Mouse (Mus musculus): ENCODE measurements around the gene Abhd14b. TPM values are rescaled to one million over a fixed set of nuclear protein-coding genes. Genes with fewer than 3 reads are reported as not detected.
"Not testable (repeated sequence)": the region's sequence is repeated elsewhere in the genome, so short reads cannot be mapped to it uniquely, and the experiment has no call there.

The Abhd14b gene
- total RNA-seq, 2 experiments from 2014 or later: 9.9 to 12.6 TPM

DNA sequence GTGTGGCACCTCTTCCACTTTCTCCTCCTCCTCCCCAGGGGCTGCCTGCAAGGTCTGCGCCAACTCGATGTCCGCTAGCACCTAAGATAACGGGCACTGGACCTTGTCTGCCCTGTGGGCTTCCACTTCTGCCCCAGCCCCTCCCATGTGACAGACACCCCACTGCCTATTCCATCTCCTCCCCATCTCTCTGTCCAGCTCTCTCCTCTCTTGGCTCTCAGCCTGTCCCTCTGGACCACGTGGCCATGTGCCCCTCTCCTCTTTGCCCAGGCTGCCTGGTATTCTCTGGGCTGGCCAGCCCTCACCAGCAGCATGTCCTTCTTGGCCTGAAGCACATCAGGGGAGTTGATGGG lies 26.5 kb downstream of the Abhd14b start:
- DNase-seq (ENCODE audit: extremely low spot score in 1 of 2, low spot score in 1 of 2): peak in 1 of 2 experiments; percentile 1

DNA sequence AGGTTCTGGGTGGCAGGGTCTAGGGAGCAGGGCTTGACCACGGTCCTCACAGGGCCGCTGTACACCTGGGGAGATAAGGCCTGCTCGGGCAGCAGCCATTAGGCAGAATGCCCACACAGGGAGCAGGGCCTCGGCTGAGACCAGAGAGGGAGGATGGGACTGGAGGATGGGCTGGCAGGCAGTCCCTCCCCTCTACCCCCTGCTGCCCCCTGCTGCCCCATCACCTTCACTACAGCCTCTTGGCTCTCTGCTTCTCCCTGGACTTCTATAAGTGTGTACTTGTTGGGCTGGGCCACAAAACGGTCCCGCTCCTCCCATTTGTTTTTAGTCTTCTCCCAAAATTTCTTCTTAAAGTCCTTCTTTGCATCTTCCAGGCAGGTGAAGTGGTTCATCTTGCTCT lies 27.2 kb downstream of the Abhd14b start:
- peak in 1 of 2 experiments; percentile 60 for DNase-seq (ENCODE audit: extremely low spot score in 1 of 2, low spot score in 1 of 2)

DNA sequence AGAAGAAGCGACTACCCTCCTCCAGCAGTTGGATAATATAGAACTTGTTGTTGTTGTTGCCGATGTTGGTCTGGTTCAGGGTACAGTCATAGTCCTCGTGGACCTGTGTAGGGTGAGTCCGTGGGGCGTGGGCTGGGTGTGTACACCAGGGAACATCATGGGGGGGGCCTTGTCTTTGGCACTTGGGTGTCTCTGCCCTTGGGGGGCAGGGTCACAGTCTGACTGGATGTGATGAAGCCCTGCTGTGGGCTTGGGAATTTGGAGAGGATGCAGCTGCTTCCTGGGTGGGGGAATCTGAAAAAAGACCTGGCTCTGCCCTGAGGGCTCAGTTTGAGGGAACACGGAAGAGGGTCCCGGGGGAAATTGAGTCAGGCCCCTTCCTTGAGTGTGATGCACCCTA lies 27.8 kb downstream of the Abhd14b start:
- peak in 1 of 2 experiments; percentile 1 for DNase-seq (ENCODE audit: extremely low spot score in 1 of 2, low spot score in 1 of 2)

DNA sequence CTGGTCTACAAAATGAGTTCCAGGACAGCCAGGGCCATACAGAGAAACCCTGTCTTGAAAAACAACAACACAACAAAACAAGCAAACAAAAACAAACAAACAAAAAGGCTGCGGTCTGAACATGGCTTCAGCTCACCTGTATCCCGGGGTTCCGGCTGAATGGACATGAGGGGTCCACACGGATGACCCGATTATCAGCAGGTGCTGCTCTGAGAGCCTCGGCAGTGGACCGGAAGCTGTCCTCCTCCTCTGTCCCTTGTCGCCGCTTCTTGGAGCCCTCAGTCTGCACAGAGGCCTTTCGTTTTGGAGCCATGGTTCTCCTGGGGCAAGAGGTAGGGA lies 28.4 kb downstream of the Abhd14b start, which contains the start of gene Rrp9:
Rrp9 (plus strand) TSS at position 301 of the 339 bp plus-strand sequence.
- peak in 1 of 2 experiments; percentile 3 for DNase-seq (ENCODE audit: extremely low spot score in 1 of 2, low spot score in 1 of 2)

DNA sequence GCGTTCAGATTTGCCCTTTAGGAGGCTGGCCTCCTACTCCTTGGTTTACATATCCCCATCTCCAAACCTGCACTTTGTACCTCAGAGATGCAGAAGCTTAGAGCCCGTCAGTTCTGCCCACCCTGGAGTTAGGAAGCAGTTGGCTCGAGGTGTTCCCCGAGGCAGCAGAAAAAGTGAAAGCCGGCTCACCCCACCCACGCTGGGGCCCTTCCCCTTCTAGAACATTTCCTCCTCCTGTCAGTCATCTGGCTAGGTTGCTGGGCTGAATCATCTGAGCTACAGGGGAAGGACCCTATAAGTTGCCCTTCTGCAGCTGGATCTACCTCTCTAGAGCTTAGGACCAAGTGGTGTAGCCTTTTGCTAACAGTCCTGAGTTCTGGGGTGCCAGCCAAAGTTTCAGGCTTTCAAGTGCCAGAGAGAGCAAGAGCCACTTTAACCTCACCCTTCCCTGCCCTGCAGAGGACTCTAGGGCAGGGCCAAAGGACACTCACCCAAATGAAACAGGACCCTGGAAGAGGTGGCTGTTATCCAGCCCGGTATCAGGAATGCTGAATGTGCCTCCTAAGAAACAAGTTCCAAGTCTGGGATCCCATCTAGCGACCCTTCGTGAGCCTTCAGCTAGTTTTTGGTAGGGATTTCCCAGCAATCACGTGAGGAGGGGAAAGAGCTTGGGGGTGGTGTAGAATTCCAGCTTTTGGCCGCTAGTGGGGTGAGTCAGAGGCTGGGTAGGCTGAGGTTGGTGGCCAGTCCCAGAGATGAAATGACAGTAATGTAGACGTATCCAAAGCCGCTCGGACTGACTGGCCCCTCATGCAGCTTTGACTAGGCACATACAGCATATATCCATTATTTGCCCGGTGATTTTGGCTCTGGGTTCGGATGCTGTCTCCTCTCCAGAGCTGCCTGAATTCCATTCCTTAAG lies 29.0 kb downstream of the Abhd14b start:
- no peak for DNase-seq (ENCODE audit: extremely low spot score in 1 of 2, low spot score in 1 of 2)

DNA sequence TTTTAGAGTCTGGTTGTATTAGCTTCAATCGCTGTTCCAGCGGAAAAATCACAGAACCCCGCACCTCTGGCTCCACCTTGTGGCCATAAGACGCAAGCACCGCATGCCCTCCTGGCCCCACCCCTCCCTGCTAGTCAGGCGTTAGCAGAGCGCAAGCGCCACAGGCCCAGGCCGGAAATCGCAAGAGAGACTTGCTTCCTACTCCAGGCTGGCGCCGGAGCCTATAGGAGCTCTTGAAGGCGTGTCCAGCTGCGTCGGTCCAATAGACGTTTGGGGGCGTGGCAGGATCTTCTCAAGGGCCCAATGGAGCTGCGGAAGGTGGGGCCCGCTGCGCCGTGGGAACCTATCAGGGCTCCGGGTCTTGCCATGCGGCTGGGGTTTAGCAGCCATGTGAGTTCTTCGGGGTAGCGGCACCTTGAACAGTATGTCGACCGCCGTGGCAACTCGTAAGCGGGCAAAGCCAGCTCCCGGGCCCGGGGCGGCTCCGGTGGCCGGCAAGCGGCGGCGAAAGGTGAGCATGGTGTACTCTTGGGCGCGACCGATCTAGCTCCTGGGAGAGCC lies 29.7 kb downstream of the Abhd14b start, which contains the start of gene Parp3:
Parp3 (minus strand) TSS at position 26 of the 561 bp plus-strand sequence.
- peak; percentile 95 to 98 for DNase-seq (ENCODE audit: extremely low spot score in 1 of 2, low spot score in 1 of 2)

DNA sequence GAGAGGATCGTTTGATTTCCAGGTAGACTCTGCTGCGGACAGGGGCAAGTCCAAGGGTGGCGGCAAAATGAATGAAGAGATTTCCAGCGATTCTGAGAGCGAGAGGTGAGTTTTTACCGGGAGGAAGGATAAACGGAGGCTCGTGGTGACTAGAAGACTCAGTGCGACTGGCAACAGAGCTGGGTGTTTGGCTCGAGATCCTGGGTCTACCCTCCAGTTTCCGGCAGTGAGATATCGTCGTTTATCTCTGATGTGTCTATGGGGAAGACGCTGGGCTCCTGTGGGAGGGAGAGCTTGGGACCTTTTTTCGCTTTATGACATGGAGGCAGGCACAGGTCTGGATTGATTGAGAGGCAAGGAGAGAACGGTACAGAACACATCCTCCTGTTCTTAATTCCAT lies 30.4 kb downstream of the Abhd14b start:
- DNase-seq (ENCODE audit: extremely low spot score in 1 of 2, low spot score in 1 of 2): no peak

DNA sequence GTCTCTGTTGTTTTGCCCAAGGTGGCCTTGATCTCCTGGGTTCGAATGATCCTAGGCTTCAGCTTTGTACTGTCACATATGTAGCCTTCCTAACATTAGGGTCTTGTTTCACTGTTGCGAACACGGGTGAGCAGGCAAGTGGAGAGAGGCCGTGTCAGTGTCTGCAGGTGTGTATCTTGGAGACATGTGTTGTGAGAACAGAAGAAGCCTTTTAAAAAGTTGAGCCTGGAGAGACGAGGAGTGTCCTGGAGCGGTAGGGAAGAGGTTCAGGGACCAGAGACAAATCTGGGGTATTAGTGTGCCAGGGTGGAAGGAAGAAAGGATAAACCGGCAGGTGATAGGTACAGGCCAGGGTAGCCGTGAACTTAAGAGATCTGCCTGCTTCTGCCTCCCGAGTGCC lies 30.8 kb downstream of the Abhd14b start:
- no peak for DNase-seq (ENCODE audit: extremely low spot score in 1 of 2, low spot score in 1 of 2)

DNA sequence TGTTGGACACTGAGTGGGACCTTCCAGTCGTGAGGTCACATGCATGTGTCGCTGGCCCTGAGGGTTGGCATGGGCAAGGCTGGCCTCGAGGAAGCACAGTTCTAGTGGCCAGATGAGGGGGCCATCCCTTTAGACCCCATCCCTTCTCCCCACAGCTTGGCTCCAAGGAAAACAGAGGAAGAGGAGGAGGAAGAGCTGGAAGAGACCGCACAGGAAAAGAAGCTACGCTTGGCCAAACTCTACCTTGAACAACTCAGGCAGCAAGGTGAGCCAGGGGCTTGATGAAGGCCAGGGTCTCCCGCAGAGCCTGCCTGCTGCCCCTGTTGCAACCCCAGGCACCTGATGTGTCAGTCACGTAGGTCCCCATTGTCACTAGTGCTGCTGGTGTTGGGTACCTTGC lies 33.3 kb downstream of the Abhd14b start:
- no peak for DNase-seq (ENCODE audit: extremely low spot score in 1 of 2, low spot score in 1 of 2)

DNA sequence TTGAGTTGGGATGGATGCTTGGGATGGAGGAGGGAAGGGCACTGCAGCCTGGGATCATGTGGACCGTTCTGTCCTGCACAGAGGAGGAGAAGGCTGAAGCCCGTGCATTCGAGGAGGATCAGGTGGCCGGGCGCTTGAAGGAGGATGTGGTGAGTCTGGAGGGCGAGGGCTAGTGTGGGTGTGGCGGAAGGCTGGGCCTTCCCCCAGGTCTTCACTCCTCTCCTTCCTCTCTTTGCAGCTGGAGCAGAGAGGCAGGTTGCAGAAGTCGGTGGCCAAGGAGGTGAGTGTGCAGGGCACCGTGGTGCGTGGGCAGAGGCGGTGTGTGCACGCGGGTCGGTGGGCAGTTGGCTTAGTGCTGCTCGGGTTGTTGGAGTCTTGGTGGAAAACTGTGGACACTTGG lies 33.8 kb downstream of the Abhd14b start:
- DNase-seq (ENCODE audit: extremely low spot score in 1 of 2, low spot score in 1 of 2): no peak

DNA sequence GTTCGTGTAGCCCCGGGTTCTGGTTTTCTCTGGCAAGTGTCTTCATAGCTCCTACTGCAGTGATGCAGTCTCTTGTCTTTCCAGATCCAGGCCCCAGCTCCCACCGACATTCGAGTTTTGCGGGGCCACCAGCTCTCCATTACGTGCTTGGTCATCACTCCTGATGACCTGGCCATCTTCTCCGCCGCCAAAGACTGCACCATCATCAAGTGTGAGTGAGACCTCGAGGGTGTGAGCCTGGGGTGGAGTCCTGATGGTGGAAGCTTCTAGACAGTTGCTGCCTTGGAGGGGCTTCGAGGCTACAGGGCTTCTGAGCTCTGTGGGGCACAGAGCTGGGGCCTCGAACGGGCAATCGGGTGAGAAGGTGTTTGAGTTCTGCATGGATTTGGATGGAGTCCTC lies 34.4 kb downstream of the Abhd14b start:
- DNase-seq (ENCODE audit: extremely low spot score in 1 of 2, low spot score in 1 of 2): no peak

DNA sequence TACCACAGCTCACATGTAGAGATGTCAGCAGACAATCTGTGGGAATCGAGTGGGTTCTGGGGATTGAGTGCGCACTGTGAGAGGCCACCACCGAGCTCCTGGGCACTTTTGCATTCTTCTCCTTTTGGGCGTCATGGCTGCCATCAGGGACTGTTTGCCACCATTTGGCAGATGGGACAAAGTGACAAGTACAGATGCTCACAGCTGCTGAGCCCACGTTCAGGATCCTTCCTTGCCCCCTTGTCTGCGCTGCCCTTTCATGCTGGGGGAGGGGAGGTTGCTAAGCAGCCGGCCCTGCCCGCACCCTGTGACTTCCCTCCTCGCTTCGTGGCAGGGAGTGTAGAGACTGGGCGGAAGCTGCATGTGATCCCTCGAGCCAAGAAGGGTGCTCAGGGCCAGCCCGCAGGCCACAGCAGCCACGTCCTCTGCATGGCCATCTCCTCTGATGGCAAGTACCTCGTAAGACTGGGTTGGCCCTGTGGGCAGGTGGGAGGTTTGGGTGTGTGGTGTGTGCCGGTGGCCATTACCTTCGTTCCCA lies 35.4 kb downstream of the Abhd14b start:
- no peak for DNase-seq (ENCODE audit: extremely low spot score in 1 of 2, low spot score in 1 of 2)

DNA sequence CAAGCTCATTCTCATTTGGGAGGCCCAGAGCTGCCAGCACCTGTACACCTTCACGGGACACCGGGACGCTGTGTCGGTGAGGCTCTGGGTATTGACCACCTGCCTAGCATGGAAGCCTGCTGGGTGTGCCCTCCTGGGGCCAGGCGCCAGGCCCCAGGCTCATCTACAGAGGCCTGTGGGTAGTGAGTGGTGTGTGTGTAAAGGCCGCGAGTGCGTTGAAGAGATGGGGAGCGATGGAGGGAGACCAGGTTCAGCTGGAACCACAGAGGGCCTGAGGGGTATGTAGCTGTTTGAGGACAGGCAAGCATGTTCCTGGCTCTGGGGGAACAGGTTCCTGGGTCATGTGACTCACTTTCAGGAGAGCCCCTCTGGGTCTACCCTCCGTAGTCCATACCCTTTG lies 35.9 kb downstream of the Abhd14b start:
- no peak for DNase-seq (ENCODE audit: extremely low spot score in 1 of 2, low spot score in 1 of 2)

DNA sequence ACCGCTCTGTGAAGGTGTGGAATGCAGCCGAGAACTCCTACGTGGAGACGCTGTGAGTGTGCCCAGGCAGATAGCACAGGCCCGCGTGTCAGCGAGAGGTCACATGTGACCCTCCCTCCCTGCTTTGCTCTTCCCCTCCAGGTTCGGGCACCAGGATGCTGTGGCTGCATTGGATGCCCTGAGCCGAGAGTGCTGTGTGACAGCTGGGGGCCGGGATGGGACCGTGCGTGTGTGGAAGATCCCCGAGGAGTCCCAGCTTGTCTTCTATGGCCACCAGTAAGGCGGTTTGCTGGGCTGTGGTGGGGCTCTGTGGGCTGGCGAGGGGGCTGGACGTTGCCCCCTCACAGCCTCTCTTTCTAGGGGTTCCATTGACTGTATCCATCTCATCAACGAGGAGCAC lies 36.3 kb downstream of the Abhd14b start:
- no peak for DNase-seq (ENCODE audit: extremely low spot score in 1 of 2, low spot score in 1 of 2)

DNA sequence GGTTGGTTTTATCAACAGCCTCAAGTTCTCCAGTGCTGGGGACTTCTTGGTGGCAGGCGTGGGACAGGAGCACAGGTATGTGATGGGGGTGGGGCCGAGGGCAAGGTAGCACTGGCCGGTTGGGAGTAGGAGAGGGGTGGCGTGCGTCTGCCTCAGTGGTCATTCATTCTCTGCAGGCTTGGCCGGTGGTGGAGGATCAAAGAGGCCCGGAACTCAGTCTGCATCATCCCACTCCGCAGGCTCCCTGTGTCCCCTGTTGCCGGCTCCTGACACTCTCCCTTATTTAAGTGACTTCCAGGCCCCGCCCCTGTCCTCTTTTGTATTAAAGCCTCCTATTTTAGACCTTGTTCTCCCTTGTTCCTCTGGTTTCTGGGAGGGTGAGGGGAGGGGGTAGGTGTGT lies 37.8 kb downstream of the Abhd14b start:
- no peak for DNase-seq (ENCODE audit: extremely low spot score in 1 of 2, low spot score in 1 of 2)

DNA sequence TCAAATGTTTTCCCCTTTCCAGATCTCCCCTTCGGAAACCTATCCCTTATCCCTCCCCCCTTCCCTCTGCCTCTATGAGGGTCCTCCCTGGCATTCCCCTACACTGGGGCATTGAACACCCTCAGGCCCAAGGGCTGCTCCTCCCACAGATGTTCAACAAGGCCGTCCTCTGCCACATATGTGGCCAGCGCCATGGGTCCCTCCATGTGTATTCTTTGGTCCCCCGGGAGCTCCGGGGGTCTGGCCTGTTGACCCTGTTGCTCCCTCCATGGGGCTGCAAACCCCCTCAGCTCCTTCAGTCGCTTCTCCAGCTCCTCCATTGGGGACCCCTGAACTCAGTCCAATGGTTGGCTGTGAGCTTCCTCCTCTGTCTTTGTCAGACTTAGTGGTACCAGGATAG lies 40.3 kb downstream of the Abhd14b start:
- DNase-seq (ENCODE audit: extremely low spot score in 1 of 2, low spot score in 1 of 2): not testable (repeated sequence)

DNA sequence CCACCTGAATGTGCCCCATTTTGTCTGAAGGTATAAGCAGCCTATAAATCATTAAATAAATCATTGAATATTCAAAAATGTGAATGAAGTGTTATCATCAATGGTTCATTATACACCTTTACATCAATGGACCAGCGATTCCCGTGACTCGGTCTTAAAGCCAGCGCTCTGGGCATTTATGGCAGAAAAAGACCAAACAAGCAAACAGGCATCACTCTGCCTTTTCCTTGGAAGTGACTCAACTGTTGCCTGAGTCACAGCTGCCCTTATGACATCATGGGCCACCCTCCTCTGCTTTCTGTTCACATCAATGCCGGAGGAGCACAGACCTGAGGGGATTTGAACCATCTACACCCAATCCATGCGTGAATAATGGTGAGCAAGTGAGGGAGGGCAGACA lies 52.4 kb downstream of the Abhd14b start, which contains the start of gene Iqcf1:
Iqcf1 (plus strand) TSS at position 301 of the 400 bp plus-strand sequence.
- DNase-seq (ENCODE audit: extremely low spot score in 1 of 2, low spot score in 1 of 2): no peak

DNA sequence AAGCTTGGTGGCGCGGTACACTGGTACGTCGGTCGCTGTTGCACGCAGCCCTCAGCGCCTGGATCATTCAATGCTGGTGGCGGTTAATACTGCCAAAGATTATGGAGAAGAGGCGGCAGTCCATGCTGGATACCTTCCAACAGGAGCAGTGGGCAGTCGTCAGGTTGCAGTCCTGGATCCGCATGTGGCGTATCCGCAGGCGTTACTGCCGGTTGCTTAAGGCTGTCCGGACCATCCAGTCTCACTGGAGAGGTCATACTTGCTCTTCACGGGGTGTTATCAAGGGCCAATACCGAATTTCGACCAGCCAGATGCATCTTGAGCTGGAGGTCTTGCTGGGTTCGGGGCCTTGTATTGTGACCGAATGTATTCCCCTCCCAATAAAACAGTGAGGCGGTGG lies 54.6 kb downstream of the Abhd14b start:
- DNase-seq (ENCODE audit: extremely low spot score in 1 of 2, low spot score in 1 of 2): no peak
